Mouse (Mus musculus): ENCODE data around the gene Mtmr12.
"Not testable (repeated sequence)": the region's sequence is repeated elsewhere in the genome, so short reads cannot be mapped to it uniquely, and the experiment has no call there.

The Mtmr12 gene

GRCm38 (mm10) chr15:12207556-12208090 is 2.8 kb downstream of the Mtmr12 start:
- DNase-seq (ENCODE audit: extremely low read depth, insufficient read length, low spot score) = no peak

GRCm38 (mm10) chr15:12211577-12211976 is 6.7 kb downstream of the Mtmr12 start:
- no peak for DNase-seq (ENCODE audit: extremely low read depth, insufficient read length, low spot score)

- DNase-seq (ENCODE audit: extremely low read depth, insufficient read length, low spot score) = no peak
These were observed 7.4 kb downstream of the Mtmr12 start for GRCm38 (mm10) chr15:12212266-12212665.

GRCm38 (mm10) chr15:12214531-12215414 is 9.9 kb downstream of the Mtmr12 start:
- no peak for DNase-seq (ENCODE audit: extremely low read depth, insufficient read length, low spot score)

GRCm38 (mm10) chr15:12215415-12215718 is 10.5 kb downstream of the Mtmr12 start:
- no peak for DNase-seq (ENCODE audit: extremely low read depth, insufficient read length, low spot score)

GRCm38 (mm10) chr15:12216119-12216518 is 11.3 kb downstream of the Mtmr12 start:
- no peak for DNase-seq (ENCODE audit: extremely low read depth, insufficient read length, low spot score)

GRCm38 (mm10) chr15:12216798-12217197 is 12.0 kb downstream of the Mtmr12 start:
- DNase-seq (ENCODE audit: extremely low read depth, insufficient read length, low spot score) = no peak

GRCm38 (mm10) chr15:12217332-12217731 is 12.5 kb downstream of the Mtmr12 start:
- not testable (repeated sequence) for DNase-seq (ENCODE audit: extremely low read depth, insufficient read length, low spot score)

- DNase-seq (ENCODE audit: extremely low read depth, insufficient read length, low spot score) = no peak
These were observed 13.0 kb downstream of the Mtmr12 start for GRCm38 (mm10) chr15:12217849-12218248.

GRCm38 (mm10) chr15:12218583-12219382 is 14.0 kb downstream of the Mtmr12 start:
- no peak for DNase-seq (ENCODE audit: extremely low read depth, insufficient read length, low spot score)

- DNase-seq (ENCODE audit: extremely low read depth, insufficient read length, low spot score) = no peak
These were observed 16.3 kb downstream of the Mtmr12 start for GRCm38 (mm10) chr15:12221131-12221530.

GRCm38 (mm10) chr15:12222564-12223302 is 17.9 kb downstream of the Mtmr12 start:
- DNase-seq (ENCODE audit: extremely low read depth, insufficient read length, low spot score) = no peak

GRCm38 (mm10) chr15:12223393-12223792 is 18.6 kb downstream of the Mtmr12 start:
- DNase-seq (ENCODE audit: extremely low read depth, insufficient read length, low spot score) = no peak

GRCm38 (mm10) chr15:12224239-12224638 is 19.4 kb downstream of the Mtmr12 start:
- no peak for DNase-seq (ENCODE audit: extremely low read depth, insufficient read length, low spot score)

- no peak for DNase-seq (ENCODE audit: extremely low read depth, insufficient read length, low spot score)
These were observed 20.2 kb downstream of the Mtmr12 start for GRCm38 (mm10) chr15:12225062-12225461.

GRCm38 (mm10) chr15:12226908-12227307 is 22.1 kb downstream of the Mtmr12 start:
- DNase-seq (ENCODE audit: extremely low read depth, insufficient read length, low spot score) = no peak

- no peak for DNase-seq (ENCODE audit: extremely low read depth, insufficient read length, low spot score)
These were observed 22.5 kb downstream of the Mtmr12 start for GRCm38 (mm10) chr15:12227355-12227754.

- DNase-seq (ENCODE audit: extremely low read depth, insufficient read length, low spot score) = no peak
These were observed 24.9 kb downstream of the Mtmr12 start for GRCm38 (mm10) chr15:12229603-12230242.

GRCm38 (mm10) chr15:12230243-12230935 is 25.6 kb downstream of the Mtmr12 start:
- DNase-seq (ENCODE audit: extremely low read depth, insufficient read length, low spot score) = no peak

GRCm38 (mm10) chr15:12231462-12231861 is 26.6 kb downstream of the Mtmr12 start:
- DNase-seq (ENCODE audit: extremely low read depth, insufficient read length, low spot score) = no peak

Data from 3134 (cell line).